8 mouse cellular contexts compared by ENCODE assay signal in genomic region chr3:90514691-90515090, GRCm38 (mm10). TPM values are rescaled to one million over a fixed set of nuclear protein-coding genes. Genes with fewer than 3 reads are reported as not detected.
DNase-seq lines count a peak whose midpoint lies in the region; ATAC-seq and TF ChIP-seq lines count a peak whose summit lies in the region.

No protein-coding gene starts in this region.

- WGBS in kidney, adult 2 months, result under 1% methylated on average over 10 of the region's 10 CpGs
- 0% methylated on average over 10 of the region's 10 CpGs for WGBS in lung, embryonic 16.5 days
- 3% methylated on average over 10 of the region's 10 CpGs for WGBS in olfactory bulb, adult 2 months

- peak overlapping the region; percentile 60 for H3K4me3 ChIP-seq in kidney, adult 2 months (ENCODE audit: insufficient read depth, low read depth, low read length)
- peak overlapping the region; percentile 57 for H3K4me3 ChIP-seq in lung, embryonic 16.5 days (ENCODE audit: low read length)
- peak overlapping the region; percentile 40 for H3K4me3 ChIP-seq in olfactory bulb, adult 2 months (ENCODE audit: insufficient read depth, low read depth, low read length)

- peak overlapping the region; percentile 66 for H3K9ac ChIP-seq in lung, embryonic 16.5 days (ENCODE audit: low read length)

- TF ChIP-seq CTCF in kidney, adult 2 months (conservative IDR thresholded peaks at IDR 0.05; ENCODE audit: insufficient read depth, insufficient read length, low read depth, low read length), result no peak
- TF ChIP-seq CTCF in olfactory bulb, adult 2 months (IDR thresholded peaks at IDR 0.05; ENCODE audit: insufficient read depth, low read depth, low read length), result no peak

- no peaks in the 10 kb centered on the region for H3K9me3 ChIP-seq in lung, embryonic 16.5 days (ENCODE audit: control insufficient read depth, low read length)

- no peaks in the 10 kb centered on the region for H3K4me1 ChIP-seq in kidney, adult 2 months (ENCODE audit: control insufficient read depth, insufficient read depth, low read length)
- H3K4me1 ChIP-seq in lung, embryonic 16.5 days (replicated peaks; ENCODE audit: control insufficient read depth, insufficient read depth, low read length), result peaks cover 13% of the 10 kb centered on the region
- H3K4me1 ChIP-seq in olfactory bulb, adult 2 months (ENCODE audit: control insufficient read depth, insufficient read depth, low read length), result peaks cover 15% of the 10 kb centered on the region

- ATAC-seq in lung, embryonic 16.5 days (ENCODE audit: low read depth), result peak; percentile 89

- no peaks in the 10 kb centered on the region for H3K36me3 ChIP-seq in kidney, adult 2 months (ENCODE audit: control insufficient read depth, insufficient read depth, low read length)
- no peaks in the 10 kb centered on the region for H3K36me3 ChIP-seq in lung, embryonic 16.5 days (ENCODE audit: control insufficient read depth, insufficient read depth, low read length)

- no peaks in the 10 kb centered on the region for H3K27me3 ChIP-seq in kidney, adult 2 months (replicated peaks; ENCODE audit: control insufficient read depth, insufficient read depth, low read length)
- H3K27me3 ChIP-seq in lung, embryonic 16.5 days (ENCODE audit: control insufficient read depth, insufficient read depth, low read depth, low read length), result no peaks in the 10 kb centered on the region

- H3K4me2 ChIP-seq in lung, embryonic 16.5 days (ENCODE audit: low read depth, low read length), result peak overlapping the region; percentile 76

- peak; percentile 45 to 62 for DNase-seq in urinary bladder, adult 18-20 months (ENCODE audit: low spot score in 2 of 2)
- no peak for DNase-seq in urinary bladder, postnatal 10 days (ENCODE audit: low spot score)
- peak; percentile 73 for DNase-seq in embryo, embryonic 9.5 days (ENCODE audit: extremely low spot score)
- DNase-seq in heart, adult 8-10 months (ENCODE audit: low spot score), result peak; percentile 86
- peak; percentile 85 for DNase-seq in kidney, adult 2 months
- DNase-seq in yolk sac, embryonic 10.5 days (ENCODE audit: low spot score), result peak; percentile 76

- peak; percentile 63 for TF ChIP-seq POLR2A in kidney, adult 2 months (IDR thresholded peaks at IDR 0.05; ENCODE audit: low read depth, low read length)
- TF ChIP-seq POLR2A in olfactory bulb, adult 2 months (IDR thresholded peaks at IDR 0.05; ENCODE audit: insufficient read depth, low read depth, low read length), result no peak

- peak overlapping the region; percentile 88 for H3K27ac ChIP-seq in kidney, adult 2 months (ENCODE audit: insufficient read depth, low read depth, low read length)
- peak overlapping the region; percentile 58 for H3K27ac ChIP-seq in lung, embryonic 16.5 days (ENCODE audit: low read length)
- H3K27ac ChIP-seq in olfactory bulb, adult 2 months (ENCODE audit: insufficient read depth, low read depth, low read length), result peak overlapping the region; percentile 36; the same call in 1 of the 2 replicates

RNA-seq across cellular contexts. Expression of gene S100a13, which starts 0.5 kb away (rescaled TPM):
- total RNA-seq in heart, adult 8-10 months (2022), result 10 to 100 TPM; 25.0 to 34.8 (median 27.8) TPM
- 64.7 and 65.4 TPM in 2 replicates for polyA plus RNA-seq in kidney, adult 2 months (2012; rRNA removed)
- polyA plus RNA-seq in lung, embryonic 16.5 days (2015; fragmentation: Nextera tagmentation; extraction: Ambion mirVana), result 59.1 and 63.3 TPM in 2 replicates
- not detected in 2 replicates for polyA plus RNA-seq in olfactory bulb, adult 2 months (2012; ENCODE audit: insufficient read depth, insufficient read length, low replicate concordance, missing spikeins)

RNA-seq across cellular contexts. Expression of gene S100a1, which starts 0.5 kb away (rescaled TPM):
- 1,000 to 10,000 TPM; 1,071 to 1,219 (median 1,134) TPM for total RNA-seq in heart, adult 8-10 months (2022)
- polyA plus RNA-seq in kidney, adult 2 months (2012; rRNA removed), result 625 and 771 TPM in 2 replicates
- polyA plus RNA-seq in lung, embryonic 16.5 days (2015; fragmentation: Nextera tagmentation; extraction: Ambion mirVana), result 59.3 and 73.2 TPM in 2 replicates
- not detected in 2 replicates for polyA plus RNA-seq in olfactory bulb, adult 2 months (2012; ENCODE audit: insufficient read depth, insufficient read length, low replicate concordance, missing spikeins)

RNA-seq across cellular contexts. Expression of gene Chtop, which starts 5.4 kb away (rescaled TPM):
- total RNA-seq in heart, adult 8-10 months (2022), result 100 to 1,000 TPM in 1 of 4 experiments, 10 to 100 TPM in 3; 93.2 to 105 (median 94.2) TPM
- polyA plus RNA-seq in kidney, adult 2 months (2012; rRNA removed), result 26.6 and 36.6 TPM in 2 replicates
- polyA plus RNA-seq in lung, embryonic 16.5 days (2015; fragmentation: Nextera tagmentation; extraction: Ambion mirVana), result 118 and 125 TPM in 2 replicates
- polyA plus RNA-seq in olfactory bulb, adult 2 months (2012; ENCODE audit: insufficient read depth, insufficient read length, low replicate concordance, missing spikeins), result 401 TPM in 1 of 2 replicates, not detected in the other

RNA-seq across cellular contexts. Expression of gene S100a14, which starts 12.0 kb away (rescaled TPM):
- total RNA-seq in heart, adult 8-10 months (2022), result under 1 TPM in 3 of 4 experiments, not detected in 1; 0.35 to 0.55 (median 0.37) TPM
- polyA plus RNA-seq in kidney, adult 2 months (2012; rRNA removed), result 0.45 and 0.61 TPM in 2 replicates
- polyA plus RNA-seq in lung, embryonic 16.5 days (2015; fragmentation: Nextera tagmentation; extraction: Ambion mirVana), result 11.7 and 16.4 TPM in 2 replicates
- polyA plus RNA-seq in olfactory bulb, adult 2 months (2012; ENCODE audit: insufficient read depth, insufficient read length, low replicate concordance, missing spikeins), result not detected in 2 replicates

RNA-seq across cellular contexts. Expression of gene S100a16, which starts 22.4 kb away (rescaled TPM):
- 10 to 100 TPM; 59.8 to 77.4 (median 72.4) TPM for total RNA-seq in heart, adult 8-10 months (2022)
- polyA plus RNA-seq in kidney, adult 2 months (2012; rRNA removed), result 124 and 140 TPM in 2 replicates
- 241 and 257 TPM in 2 replicates for polyA plus RNA-seq in lung, embryonic 16.5 days (2015; fragmentation: Nextera tagmentation; extraction: Ambion mirVana)
- not detected in 2 replicates for polyA plus RNA-seq in olfactory bulb, adult 2 months (2012; ENCODE audit: insufficient read depth, insufficient read length, low replicate concordance, missing spikeins)

Comparison
In these comparisons a context has a peak if more than half of its experiments do, and no peak if none do; other contexts are left out.
1. H3K27ac ChIP-seq: peak in every context shown above with its lines; median percentile 88 in kidney, adult 2 months; 58 in lung, embryonic 16.5 days; 36 in olfactory bulb, adult 2 months.
2. RNA of gene S100a1, which starts 0.5 kb away (polyA plus RNA-seq): 625 to 771 TPM in kidney, adult 2 months and 59.3 to 73.2 TPM in lung, embryonic 16.5 days; not detected in olfactory bulb, adult 2 months; every median in the first group is over 10 times any median in the second.
3. Peak in every context shown above with its lines, with median percentiles within 50 percentile points of each other: H3K4me3 ChIP-seq.